Mouse (Mus musculus): ENCODE measurements around the gene Tyms. TPM values are rescaled to one million over a fixed set of nuclear protein-coding genes. Genes with fewer than 3 reads are reported as not detected.

Tyms gene
- total and polyA plus RNA-seq, 3 experiments, result 2.3 to 3.8 (median 3.3) TPM

GRCm38 (mm10) chr5:30115718-30116117 is 42.3 kb upstream of the Tyms start:
- H3K79me2 ChIP-seq (replicated peaks; ENCODE audit: control insufficient read depth, insufficient read depth, low read length), result no peaks in the 10 kb centered on the region
- peaks cover 1% of the 10 kb centered on the region; the same call in 1 of the 2 replicates for H3K4me1 ChIP-seq (ENCODE audit: control insufficient read depth, insufficient read depth, low read length)
- 67% methylated on average over 10 of the region's 10 CpGs for WGBS
- no peak overlapping the region for H3K27ac ChIP-seq
- TF ChIP-seq POLR2A (IDR thresholded peaks at IDR 0.05; ENCODE audit: insufficient read depth, low read depth, low read length) (no peak), CTCF (IDR thresholded peaks at IDR 0.05) (no peak), EP300 (IDR thresholded peaks at IDR 0.05; ENCODE audit: insufficient read depth, low read depth, low read length) (no peak)
- no peak overlapping the region for H3K4me3 ChIP-seq
- no peaks in the 10 kb centered on the region for H3K36me3 ChIP-seq (ENCODE audit: control insufficient read depth, insufficient read depth, low read length)
- H3K9ac ChIP-seq (ENCODE audit: low read depth, low read length), result no peak overlapping the region
- no peak for DNase-seq
- intact Hi-C loops (cut with DNase I), result loop anchor here (10.0 kb wide), 1 partner anchor 291 kb away; no protein-coding TSS in a partner anchor
- no peaks in the 10 kb centered on the region for H3K27me3 ChIP-seq (ENCODE audit: control insufficient read depth, insufficient read depth, low read length)

GRCm38 (mm10) chr5:30114761-30115140 is 41.3 kb upstream of the Tyms start:
- DNase-seq, result no peak
- intact Hi-C loops (cut with DNase I), result loop anchor here (10.0 kb wide), 1 partner anchor 290 kb away; no protein-coding TSS in a partner anchor
- H3K27me3 ChIP-seq (ENCODE audit: control insufficient read depth, insufficient read depth, low read length), result no peaks in the 10 kb centered on the region
- TF ChIP-seq EP300 (IDR thresholded peaks at IDR 0.05; ENCODE audit: insufficient read depth, low read depth, low read length), result no peak
- TF ChIP-seq CTCF (IDR thresholded peaks at IDR 0.05), result no peak
- no peak for TF ChIP-seq POLR2A (IDR thresholded peaks at IDR 0.05; ENCODE audit: insufficient read depth, low read depth, low read length)
- no peaks in the 10 kb centered on the region for H3K36me3 ChIP-seq (ENCODE audit: control insufficient read depth, insufficient read depth, low read length)
- H3K27ac ChIP-seq, result no peak overlapping the region
- 1% methylated on average over 28 of the region's 28 CpGs for WGBS
- H3K4me1 ChIP-seq (ENCODE audit: control insufficient read depth, insufficient read depth, low read length), result peaks cover 1% of the 10 kb centered on the region; the same call in 1 of the 2 replicates
- peak overlapping the region; percentile 50 for H3K4me3 ChIP-seq
- H3K79me2 ChIP-seq (replicated peaks; ENCODE audit: control insufficient read depth, insufficient read depth, low read length), result no peaks in the 10 kb centered on the region
- H3K9ac ChIP-seq (ENCODE audit: low read depth, low read length), result peak overlapping the region; percentile 56; the same call in 1 of the 2 replicates

GRCm38 (mm10) chr5:30113881-30114760 is 40.7 kb upstream of the Tyms start:
- Histone ChIP-seq H3K79me2 (replicated peaks; ENCODE audit: control insufficient read depth, insufficient read depth, low read length) (no peaks in the 10 kb centered on the region), H3K9ac (ENCODE audit: low read depth, low read length) (peak overlapping the region; percentile 56), H3K36me3 (ENCODE audit: control insufficient read depth, insufficient read depth, low read length) (no peaks in the 10 kb centered on the region), H3K27me3 (ENCODE audit: control insufficient read depth, insufficient read depth, low read length) (no peaks in the 10 kb centered on the region), H3K4me1 (ENCODE audit: control insufficient read depth, insufficient read depth, low read length) (peaks cover 1% of the 10 kb centered on the region; the same call in 1 of the 2 replicates), H3K4me3 (peak overlapping the region; percentile 50), H3K27ac (no peak overlapping the region)
- WGBS, result 2% methylated on average over 102 of the region's 103 CpGs
- DNase-seq, result peak; percentile 70 to 80
- intact Hi-C loops (cut with DNase I), result loop anchor here (10.0 kb wide), 1 partner anchor 289 kb away; no protein-coding TSS in a partner anchor
- no peak for TF ChIP-seq POLR2A (IDR thresholded peaks at IDR 0.05; ENCODE audit: insufficient read depth, low read depth, low read length)
- TF ChIP-seq EP300 (IDR thresholded peaks at IDR 0.05; ENCODE audit: insufficient read depth, low read depth, low read length), result no peak
- peak; percentile 78 for TF ChIP-seq CTCF (IDR thresholded peaks at IDR 0.05)

GRCm38 (mm10) chr5:30112533-30113068 is 39.2 kb upstream of the Tyms start:
- Histone ChIP-seq H3K4me3 (no peak overlapping the region), H3K79me2 (replicated peaks; ENCODE audit: control insufficient read depth, insufficient read depth, low read length) (no peaks in the 10 kb centered on the region), H3K9ac (ENCODE audit: low read depth, low read length) (no peak overlapping the region), H3K27ac (no peak overlapping the region), H3K27me3 (ENCODE audit: control insufficient read depth, insufficient read depth, low read length) (peaks cover 1% of the 10 kb centered on the region; the same call in 1 of the 2 replicates), H3K4me1 (ENCODE audit: control insufficient read depth, insufficient read depth, low read length) (peaks cover 1% of the 10 kb centered on the region; the same call in 1 of the 2 replicates), H3K36me3 (ENCODE audit: control insufficient read depth, insufficient read depth, low read length) (no peaks in the 10 kb centered on the region)
- no peak for DNase-seq
- 93% methylated on average over 3 of the region's 3 CpGs for WGBS
- 0 out of 2 replicates have a peak, but pooled peaks have one; percentile 12 for TF ChIP-seq CTCF (IDR thresholded peaks at IDR 0.05)
- no peak for TF ChIP-seq POLR2A (IDR thresholded peaks at IDR 0.05; ENCODE audit: insufficient read depth, low read depth, low read length)
- TF ChIP-seq EP300 (IDR thresholded peaks at IDR 0.05; ENCODE audit: insufficient read depth, low read depth, low read length), result no peak
- intact Hi-C loops (cut with DNase I), result loop anchor here (10.0 kb wide), 1 partner anchor 288 kb away; no protein-coding TSS in a partner anchor

GRCm38 (mm10) chr5:30111771-30112170 is 38.4 kb upstream of the Tyms start:
- 68% methylated on average over 3 of the region's 3 CpGs for WGBS
- DNase-seq, result no peak
- intact Hi-C loops (cut with DNase I), result loop anchor here (10.0 kb wide), 1 partner anchor 287 kb away; no protein-coding TSS in a partner anchor
- no peaks in the 10 kb centered on the region for H3K36me3 ChIP-seq (ENCODE audit: control insufficient read depth, insufficient read depth, low read length)
- H3K27ac ChIP-seq, result no peak overlapping the region
- peaks cover 1% of the 10 kb centered on the region; the same call in 1 of the 2 replicates for H3K4me1 ChIP-seq (ENCODE audit: control insufficient read depth, insufficient read depth, low read length)
- H3K9ac ChIP-seq (ENCODE audit: low read depth, low read length), result no peak overlapping the region
- H3K4me3 ChIP-seq, result no peak overlapping the region
- no peak for TF ChIP-seq POLR2A (IDR thresholded peaks at IDR 0.05; ENCODE audit: insufficient read depth, low read depth, low read length)
- no peak for TF ChIP-seq EP300 (IDR thresholded peaks at IDR 0.05; ENCODE audit: insufficient read depth, low read depth, low read length)
- TF ChIP-seq CTCF (IDR thresholded peaks at IDR 0.05), result no peak; the same call in 1 of the 2 replicates
- H3K27me3 ChIP-seq (ENCODE audit: control insufficient read depth, insufficient read depth, low read length), result peaks cover 2% of the 10 kb centered on the region; the same call in 1 of the 2 replicates
- no peaks in the 10 kb centered on the region for H3K79me2 ChIP-seq (replicated peaks; ENCODE audit: control insufficient read depth, insufficient read depth, low read length)

Data from heart, adult 2 months (tissue).